Mouse (Mus musculus) embryonic fibroblast, embryonic 13.5 days (primary cell): ENCODE data around the gene Tubg2. TPM values are rescaled to one million over a fixed set of nuclear protein-coding genes. Genes with fewer than 3 reads are reported as not detected.

Source experiments
- H3K27ac ChIP-seq: 2 replicates; pipeline ENCODE4 v1.5.1; 2012; ENCODE audit warnings: low read length, control low read depth, inconsistent platforms; ENCODE audit not compliant: insufficient read depth
- H3K4me1 ChIP-seq: 2 replicates; pipeline ENCODE4 v1.6.1; 2011; ENCODE audit warnings: low read length; ENCODE audit not compliant: control insufficient read depth, insufficient read depth
- H3K4me3 ChIP-seq: 2 replicates; pipeline ENCODE4 v1.5.1; 2011; ENCODE audit warnings: mild to moderate bottlenecking, control low read depth, low read length; ENCODE audit not compliant: insufficient read depth
- CTCF ChIP-seq: IDR thresholded peaks from 2 replicates; pipeline ENCODE4 v1.5.1; 2011; ENCODE audit warnings: mild to moderate bottlenecking, control low read depth, low read length, moderate library complexity, borderline replicate concordance; ENCODE audit not compliant: insufficient read depth
- POLR2A ChIP-seq: IDR thresholded peaks from 2 replicates; pipeline ENCODE4 v1.6.1; 2011; ENCODE audit warnings: low read depth, mild to moderate bottlenecking, control low read depth, low read length, moderate library complexity
- polyA plus RNA-seq: library from polyadenylated mRNA; stranded (reverse); fragments of >200 nt; gene quantifications from 2 replicates; pipeline ENCODE4 v1.2.4, GENCODE M21; 2011; ENCODE audit warnings: low read depth; ENCODE audit not compliant: missing spikeins, insufficient read length

Tubg2 gene
- polyA plus RNA-seq, 1 experiment, result 6.1 TPM

DNA sequence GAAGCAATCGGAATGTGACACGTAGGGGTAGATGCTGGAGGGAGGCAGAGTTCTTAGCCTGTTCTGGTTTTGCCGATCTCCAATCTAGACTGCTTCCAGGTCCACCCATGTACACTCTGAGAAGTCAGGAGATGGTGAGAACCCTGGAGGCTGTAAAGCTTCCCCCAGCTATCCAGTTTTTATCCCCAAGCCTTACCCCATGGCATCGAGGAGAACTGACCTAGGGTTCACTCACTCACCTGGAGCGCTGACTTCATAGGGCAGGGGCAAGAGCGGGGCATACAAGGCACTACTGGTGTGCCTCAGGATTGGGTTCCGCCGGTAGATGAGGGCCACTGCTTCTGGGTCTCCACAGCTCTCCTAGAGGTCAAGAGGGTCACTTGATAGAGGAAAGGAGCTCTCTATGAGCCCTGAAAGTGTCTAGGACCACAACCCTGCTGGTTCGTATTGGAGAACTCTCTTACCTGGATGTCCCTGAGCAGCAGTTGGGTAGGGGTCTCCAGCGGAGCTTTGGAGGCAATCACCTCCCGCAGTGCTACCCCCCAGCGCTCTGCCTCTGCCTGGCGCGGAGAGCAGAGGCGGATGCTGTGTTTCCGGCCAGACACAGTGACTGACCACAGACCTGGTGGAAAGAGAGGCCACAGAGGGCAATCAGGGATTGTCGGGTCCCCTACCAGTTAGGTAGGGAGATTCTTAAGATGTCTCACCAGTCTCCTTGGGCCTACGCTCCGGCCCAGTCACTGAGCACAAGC, 11.7 kb downstream of the Tubg2 start:
- Histone ChIP-seq H3K4me1 (0 out of 2 replicates have a peak, but pooled peaks cover 3% of the 10 kb centered on the region), H3K27ac (no peak overlapping the region), H3K4me3 (no peak overlapping the region)
- TF ChIP-seq POLR2A (no peak), CTCF (no peak)

DNA sequence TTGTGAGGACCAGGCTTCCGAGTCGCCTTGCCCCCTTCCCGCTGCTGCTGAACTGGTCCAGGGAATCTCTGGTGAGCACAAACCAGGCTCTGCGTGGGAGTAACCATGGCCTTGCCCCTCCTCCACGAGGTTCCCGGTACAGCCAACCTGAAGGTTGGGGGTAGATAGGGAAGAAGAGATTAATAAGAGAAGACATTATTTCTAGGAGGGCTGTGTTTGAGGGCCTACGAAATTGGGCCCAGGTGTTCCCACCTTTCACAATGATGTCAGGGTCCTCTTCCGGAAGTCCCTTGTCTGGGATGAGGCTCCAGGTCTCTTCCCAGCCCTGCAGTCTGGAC, 12.2 kb downstream of the Tubg2 start:
- H3K27ac ChIP-seq, result no peak overlapping the region
- H3K4me1 ChIP-seq, result peaks cover 4% of the 10 kb centered on the region; the same call in 1 of the 2 replicates
- no peak overlapping the region for H3K4me3 ChIP-seq
- TF ChIP-seq POLR2A (no peak), CTCF (no peak)

DNA sequence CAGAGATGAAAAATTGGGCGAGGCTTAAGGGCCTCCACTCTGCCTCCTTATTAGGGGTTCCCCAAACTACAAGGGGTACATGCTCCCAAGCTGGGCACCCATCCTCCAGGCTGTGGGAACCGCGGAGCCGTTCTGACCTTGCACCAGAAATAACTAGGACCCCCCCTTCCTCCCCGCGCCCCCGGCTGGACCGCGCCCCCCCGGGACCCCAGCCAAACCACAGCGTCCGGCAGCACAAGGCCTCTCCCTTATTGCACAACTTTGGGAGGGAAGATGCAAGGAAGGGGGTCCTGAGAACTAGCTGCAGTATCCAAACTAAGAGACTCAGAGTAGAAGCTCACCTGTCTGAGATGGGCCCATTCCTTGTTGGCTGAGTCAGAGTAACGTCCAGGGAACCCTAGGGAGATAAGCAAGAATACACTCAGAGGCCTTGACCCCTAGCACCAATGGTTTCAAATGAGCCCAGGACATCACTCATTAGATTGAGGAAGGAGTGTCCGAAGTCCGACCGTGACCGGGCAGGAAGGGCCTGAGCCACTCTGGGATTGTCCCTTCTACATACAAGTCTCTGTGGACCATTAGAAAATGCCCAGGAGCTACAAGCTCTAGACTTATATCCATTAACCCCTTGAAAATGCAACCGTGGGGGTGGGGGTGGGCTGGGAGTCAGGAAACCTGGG, 12.7 kb downstream of the Tubg2 start:
- Histone ChIP-seq H3K4me3 (0 out of 2 replicates have a peak overlapping the region, but pooled peaks have one; percentile 71), H3K4me1 (peaks cover 7% of the 10 kb centered on the region), H3K27ac (no peak overlapping the region)
- TF ChIP-seq CTCF (no peak), POLR2A (no peak)

DNA sequence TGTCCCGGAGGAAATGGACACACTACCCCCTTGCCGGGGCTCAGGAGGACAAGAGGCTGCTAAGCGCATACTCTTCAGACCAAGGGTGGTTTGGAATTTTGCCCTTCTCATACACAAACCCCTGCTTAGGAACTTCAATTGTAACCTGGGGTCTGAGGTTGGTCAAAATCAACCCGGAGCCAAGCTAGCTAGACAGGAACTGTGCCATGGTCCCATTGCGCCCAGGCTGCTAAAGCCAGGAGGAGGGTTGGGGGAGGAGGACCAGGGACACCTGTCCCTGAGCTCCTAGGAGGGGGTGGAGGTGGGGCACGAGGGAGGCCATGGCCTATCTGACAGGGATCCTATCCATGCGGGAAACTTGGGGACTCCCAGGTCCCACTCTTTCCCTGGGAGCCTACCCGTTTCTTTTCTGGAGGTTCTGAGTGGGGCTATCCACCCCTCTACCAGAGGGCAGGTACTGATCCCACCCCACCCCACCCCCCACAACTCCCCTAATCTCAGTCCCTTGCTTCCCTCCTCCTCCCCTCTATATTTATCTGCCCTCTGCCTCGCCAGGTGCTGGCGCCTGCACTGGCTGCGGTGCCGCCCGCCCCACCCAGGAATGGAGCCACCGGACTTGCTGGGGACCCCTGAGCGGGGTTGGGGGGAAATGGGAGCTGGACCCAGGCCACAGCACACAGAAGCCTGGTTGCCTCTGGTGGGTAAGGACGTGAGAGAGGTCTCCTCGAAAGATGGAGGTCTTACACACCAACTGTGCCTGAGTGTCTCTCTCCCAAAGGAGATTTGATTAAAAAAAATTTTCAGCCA, 13.8 kb downstream of the Tubg2 start:
- Histone ChIP-seq H3K4me3 (peak overlapping the region; percentile 71), H3K4me1 (peaks cover 7% of the 10 kb centered on the region), H3K27ac (no peak overlapping the region; the same call in 1 of the 2 replicates)
- TF ChIP-seq POLR2A (no peak), CTCF (no peak)

DNA sequence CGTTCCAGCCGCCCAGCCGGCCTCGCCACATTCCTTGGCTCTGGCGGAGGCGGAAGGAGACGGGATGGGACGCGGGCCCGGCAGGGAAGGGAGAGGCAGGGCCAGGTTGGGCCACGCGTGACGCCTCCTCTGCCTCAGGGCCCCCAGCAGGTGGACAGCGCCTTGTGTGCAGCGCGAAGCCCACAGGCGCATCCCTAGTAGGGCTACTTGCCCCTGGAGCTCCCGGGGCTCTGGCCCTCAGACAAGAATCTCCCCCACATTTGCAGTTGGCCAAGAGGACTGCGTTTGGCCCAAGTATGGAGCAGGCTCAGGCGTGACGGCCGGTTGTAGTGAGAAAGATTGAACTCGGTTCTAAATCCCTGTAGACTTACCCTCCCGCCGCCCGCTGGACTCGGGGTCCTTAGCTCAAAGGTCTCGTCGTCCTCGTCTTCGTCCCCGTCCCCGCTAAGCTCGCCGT, 14.7 kb downstream of the Tubg2 start, which contains the start of gene Cntnap1:
Cntnap1 (plus strand) TSS at position 170 of the 457 bp plus-strand sequence.
- Histone ChIP-seq H3K4me3 (peak within 1 kb of the TSS; percentile 71), H3K27ac (peak within 1 kb of the TSS; percentile 74), H3K4me1 (peaks cover 7% of the 10 kb centered on the region)
- TF ChIP-seq POLR2A (no peak; the same call in 1 of the 2 replicates), CTCF (no peak)

DNA sequence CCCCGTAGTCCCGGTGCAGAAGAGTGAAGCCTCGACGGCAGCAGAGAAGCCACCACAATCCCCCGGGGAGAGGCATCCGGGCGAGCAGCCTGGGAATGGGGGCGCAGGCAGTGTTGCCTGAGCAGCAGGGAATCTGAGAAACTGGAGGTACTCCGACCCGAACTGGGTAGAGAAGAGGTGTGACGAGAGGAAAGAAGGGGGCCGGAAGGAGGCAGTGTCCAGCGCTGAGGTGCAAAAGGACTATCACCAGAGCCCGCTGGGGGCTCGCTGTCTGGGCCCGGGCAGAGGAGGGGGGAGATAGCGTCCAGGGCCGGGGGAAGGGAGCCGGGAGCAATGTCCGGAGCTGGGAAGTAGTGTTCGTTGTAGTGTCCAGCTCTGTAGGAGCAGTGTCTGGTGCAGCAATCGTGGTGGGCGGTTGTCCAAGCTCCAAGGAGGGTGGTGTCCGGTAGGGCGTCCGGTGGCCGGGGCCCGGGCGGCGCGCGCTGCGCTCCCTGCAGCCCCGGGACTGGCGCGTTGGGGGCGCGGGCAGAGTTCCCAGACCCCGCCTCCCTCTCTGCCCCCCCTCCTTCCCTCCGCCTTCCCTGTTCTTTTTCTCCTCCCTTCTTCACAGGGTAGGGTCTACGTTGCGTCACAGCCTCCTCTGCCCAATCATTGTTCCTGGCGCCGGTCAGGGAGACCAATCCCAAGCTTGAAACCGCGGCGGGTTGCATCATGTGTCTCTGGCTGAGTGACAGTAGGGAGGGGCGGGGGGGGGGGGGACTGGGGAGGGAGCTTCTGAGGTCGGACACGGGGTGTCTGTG, 15.3 kb downstream of the Tubg2 start, which contains the start of gene Plekhh3:
Plekhh3 (minus strand) TSS at position 541 of the 800 bp plus-strand sequence.
- H3K4me1 ChIP-seq, result peaks cover 7% of the 10 kb centered on the region

DNA sequence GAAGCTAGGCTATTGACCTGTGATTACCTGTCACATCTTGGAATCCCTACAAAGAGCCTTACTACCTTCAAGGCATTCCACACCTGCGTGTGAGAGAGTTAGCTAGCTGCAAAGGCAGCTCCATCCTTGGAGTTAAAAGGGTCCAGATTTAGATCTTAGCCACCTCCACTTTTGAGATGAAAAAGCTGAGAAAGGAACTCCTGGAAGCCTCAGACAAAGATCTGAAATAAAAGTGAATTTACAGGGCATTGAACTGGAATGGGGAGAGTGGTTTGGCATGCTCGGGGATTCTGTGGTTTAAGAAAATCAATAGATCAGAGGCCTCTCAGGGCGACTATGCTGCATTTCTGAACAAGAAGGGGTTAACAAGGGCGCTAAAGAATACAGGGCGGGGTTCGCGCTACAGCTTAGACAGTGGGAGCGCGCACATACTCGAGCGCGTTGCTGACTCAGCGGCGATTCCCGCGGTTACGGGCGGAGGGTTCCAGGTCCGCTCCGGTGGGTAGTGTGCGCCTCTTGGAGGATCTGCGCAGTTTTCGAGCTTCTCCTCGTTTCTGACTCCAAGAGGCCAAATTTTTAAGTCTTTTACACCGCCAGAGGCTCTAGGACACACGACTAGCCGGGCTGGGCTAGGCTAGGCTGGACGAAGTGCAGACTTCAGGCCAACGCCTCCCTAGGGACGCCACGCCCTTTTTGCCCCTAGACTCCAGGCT, 16.2 kb downstream of the Tubg2 start:
- TF ChIP-seq CTCF, result no peak
- TF ChIP-seq POLR2A, result peak; percentile 87
- H3K4me3 ChIP-seq, result peak overlapping the region; percentile 45
- peaks cover 7% of the 10 kb centered on the region for H3K4me1 ChIP-seq
- peak overlapping the region; percentile 91 for H3K27ac ChIP-seq

More for the DNA sequence above, 15.3 kb downstream of the Tubg2 start, which contains the start of gene Plekhh3:
- H3K4me3 ChIP-seq, result peak within 1 kb of the TSS; percentile 71
- TF ChIP-seq CTCF (no peak), POLR2A (peak; percentile 84)
- H3K27ac ChIP-seq, result peak within 1 kb of the TSS; percentile 91

DNA sequence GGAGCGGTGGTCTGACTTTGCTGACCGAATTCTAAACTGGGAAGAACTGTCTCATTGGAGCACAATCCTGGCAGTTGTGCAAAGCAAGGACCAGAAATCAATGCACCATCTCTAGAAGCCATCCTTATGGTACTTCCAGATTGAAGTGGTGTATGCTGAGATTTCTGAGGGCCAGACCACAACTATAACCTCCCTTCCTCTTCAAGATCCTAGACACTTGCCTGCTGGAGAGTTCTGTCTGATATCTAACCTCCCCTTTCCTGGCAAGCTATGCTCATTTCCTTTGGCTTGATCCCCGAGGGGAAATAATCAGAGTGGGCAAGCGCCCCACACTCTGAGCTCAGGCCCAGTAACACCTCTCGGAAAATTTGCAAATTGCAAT, 16.7 kb downstream of the Tubg2 start:
- peaks cover 7% of the 10 kb centered on the region for H3K4me1 ChIP-seq
- H3K4me3 ChIP-seq, result peak overlapping the region; percentile 45
- TF ChIP-seq POLR2A, result no peak
- TF ChIP-seq CTCF, result no peak
- peak overlapping the region; percentile 91 for H3K27ac ChIP-seq
